Mouse (Mus musculus): Measurements from ENCODE around the gene Npc2.

Gene Npc2

GRCm38 (mm10) chr12:84726391-84726790 is 46.6 kb downstream of the Npc2 start:
- DNase-seq: no peak

GRCm38 (mm10) chr12:84718462-84719244 is 54.3 kb downstream of the Npc2 start:
- DNase-seq: no peak

- no peak for DNase-seq
These were observed 58.4 kb downstream of the Npc2 start for GRCm38 (mm10) chr12:84714578-84714977.

GRCm38 (mm10) chr12:84709842-84710439 is 63.0 kb downstream of the Npc2 start:
- peak; percentile 52 for DNase-seq

- peak; percentile 36 for DNase-seq
These were observed 65.1 kb downstream of the Npc2 start for GRCm38 (mm10) chr12:84707804-84708203.

- DNase-seq: no peak
These were observed 66.1 kb downstream of the Npc2 start for GRCm38 (mm10) chr12:84706886-84707285.

Measured in lung, postnatal 36 days (tissue).